Mouse (Mus musculus) right cerebral cortex, postnatal 14 days (tissue): ENCODE data around the gene Dlgap4.

Source experiments
- DNase-seq: peaks from one replicate; pipeline ENCODE4 v3.0.0; 2022

Gene Dlgap4

GRCm38 (mm10) chr2:156747315-156747714 is 133.8 kb downstream of the Dlgap4 start:
- DNase-seq: no peak

GRCm38 (mm10) chr2:156749687-156750086 is 136.2 kb downstream of the Dlgap4 start:
- no peak for DNase-seq

- no peak for DNase-seq
These were observed 143.4 kb downstream of the Dlgap4 start for GRCm38 (mm10) chr2:156756937-156757336.

GRCm38 (mm10) chr2:156760843-156761505 is 147.5 kb downstream of the Dlgap4 start:
- DNase-seq: no peak

- peak; percentile 44 for DNase-seq
These were observed 148.2 kb downstream of the Dlgap4 start for GRCm38 (mm10) chr2:156761521-156762278.

- no peak for DNase-seq
These were observed 149.0 kb downstream of the Dlgap4 start for GRCm38 (mm10) chr2:156762499-156762898.

GRCm38 (mm10) chr2:156763101-156763500 is 149.6 kb downstream of the Dlgap4 start:
- peak; percentile 54 for DNase-seq

- DNase-seq: no peak
These were observed 150.5 kb downstream of the Dlgap4 start for GRCm38 (mm10) chr2:156764022-156764421.

GRCm38 (mm10) chr2:156764747-156765146 is 151.2 kb downstream of the Dlgap4 start:
- DNase-seq: no peak

- no peak for DNase-seq
These were observed 152.1 kb downstream of the Dlgap4 start for GRCm38 (mm10) chr2:156765593-156765992.

GRCm38 (mm10) chr2:156766227-156767019 is 152.9 kb downstream of the Dlgap4 start:
- DNase-seq: no peak

GRCm38 (mm10) chr2:156767108-156767507 is 153.6 kb downstream of the Dlgap4 start:
- no peak for DNase-seq

GRCm38 (mm10) chr2:156769274-156769673 is 155.8 kb downstream of the Dlgap4 start:
- DNase-seq: no peak

GRCm38 (mm10) chr2:156773470-156773869 is 160.0 kb downstream of the Dlgap4 start:
- no peak for DNase-seq

- no peak for DNase-seq
These were observed 160.7 kb downstream of the Dlgap4 start for GRCm38 (mm10) chr2:156774035-156774737.

- DNase-seq: no peak
These were observed 161.4 kb downstream of the Dlgap4 start, which contains the start of gene Myl9 for GRCm38 (mm10) chr2:156774738-156775454. Myl9 (plus strand) TSS chr2:156775420.

GRCm38 (mm10) chr2:156775455-156776435 is 162.2 kb downstream of the Dlgap4 start:
- DNase-seq: no peak

GRCm38 (mm10) chr2:156776907-156777306 is 163.4 kb downstream of the Dlgap4 start:
- DNase-seq: no peak

GRCm38 (mm10) chr2:156777326-156778004 is 164.0 kb downstream of the Dlgap4 start:
- DNase-seq: no peak

GRCm38 (mm10) chr2:156778571-156778970 is 165.1 kb downstream of the Dlgap4 start:
- DNase-seq: no peak
